Mouse (Mus musculus) heart, postnatal 14 days (tissue): ENCODE measurements around the gene Gm1110. TPM values are rescaled to one million over a fixed set of nuclear protein-coding genes. Genes with fewer than 3 reads are reported as not detected.
"Not testable (repeated sequence)": the region's sequence is repeated elsewhere in the genome, so short reads cannot be mapped to it uniquely, and the experiment has no call there.

Experiments
- DNase-seq, 2 experiments: peaks; one replicate each; pipeline ENCODE4 v3.0.0; 2021 to 2022
- intact Hi-C: fragments of 180-260 bp; cut with DNase I; formaldehyde crosslinking; loops from one replicate; pipeline ENCODE4 v1.15.1; 2025
- long read RNA-seq, 2 experiments: library from polyadenylated mRNA; stranded (forward); transcript quantifications; one replicate each; pipeline ENCODE4 v2.0.0; 2021
- total RNA-seq, 2 experiments: library from RNA; stranded (reverse); gene quantifications; 2 replicates each; pipeline ENCODE4 v1.2.3; 2021

The Gm1110 gene
- not detected for total RNA-seq
- long read RNA-seq, experiment 1: 0 reads
- long read RNA-seq, experiment 2: 0 reads

DNA sequence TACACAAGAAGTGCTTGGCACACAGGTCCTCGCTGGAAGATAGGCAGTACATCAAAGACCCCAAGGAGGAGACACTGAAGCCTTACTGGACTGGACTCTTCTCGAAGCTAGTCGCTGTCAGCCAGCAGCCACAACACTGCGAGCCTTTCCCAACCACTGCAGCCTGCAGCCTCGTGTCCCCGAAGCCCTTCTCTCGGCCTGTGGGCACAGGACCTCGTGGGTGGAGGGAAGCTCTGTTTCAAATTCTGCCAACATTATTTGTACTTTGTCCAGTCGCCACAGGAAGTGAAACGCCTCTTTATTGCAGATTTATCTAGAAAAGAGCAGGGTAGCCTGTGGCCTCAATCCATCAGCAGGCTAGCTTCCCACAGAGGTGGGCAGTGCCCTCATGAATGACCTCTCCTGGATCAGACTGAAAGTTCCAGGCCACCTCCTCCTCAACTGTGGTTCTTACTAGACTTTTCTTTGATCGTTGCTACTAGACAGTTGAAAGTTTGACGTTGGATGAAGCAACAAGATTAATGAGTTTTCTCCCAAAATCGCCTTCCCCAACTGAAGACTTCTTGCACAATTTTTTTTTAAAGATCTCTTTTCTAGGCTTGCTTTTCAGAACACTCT is at the start of gene Gm1110:
Gm1110 (minus strand) TSS at position 203 of the 618 bp plus-strand sequence.
- intact Hi-C loops: no loop called here
- DNase-seq: no peak

DNA sequence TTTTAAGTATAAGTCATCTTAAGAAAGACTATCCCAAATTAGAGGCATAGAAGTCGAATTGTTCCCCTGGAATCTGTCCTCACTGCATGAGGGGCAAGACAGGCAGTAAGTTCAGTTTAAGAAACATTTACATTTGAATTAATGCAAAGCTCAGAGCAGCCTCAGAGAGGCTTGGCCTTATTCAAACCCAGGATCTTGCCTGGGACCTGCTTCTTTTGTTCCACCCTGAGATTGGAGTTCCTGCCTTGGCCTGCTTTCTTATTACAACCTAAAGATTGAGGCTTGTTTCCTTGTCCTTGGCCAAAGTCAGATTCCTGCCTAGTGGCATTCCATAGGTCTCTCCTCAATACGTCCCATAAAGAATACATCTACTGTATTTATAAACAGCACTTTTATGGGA is 24.9 kb upstream of the Gm1110 start:
- intact Hi-C loops: no loop called here
- no peak for DNase-seq

DNA sequence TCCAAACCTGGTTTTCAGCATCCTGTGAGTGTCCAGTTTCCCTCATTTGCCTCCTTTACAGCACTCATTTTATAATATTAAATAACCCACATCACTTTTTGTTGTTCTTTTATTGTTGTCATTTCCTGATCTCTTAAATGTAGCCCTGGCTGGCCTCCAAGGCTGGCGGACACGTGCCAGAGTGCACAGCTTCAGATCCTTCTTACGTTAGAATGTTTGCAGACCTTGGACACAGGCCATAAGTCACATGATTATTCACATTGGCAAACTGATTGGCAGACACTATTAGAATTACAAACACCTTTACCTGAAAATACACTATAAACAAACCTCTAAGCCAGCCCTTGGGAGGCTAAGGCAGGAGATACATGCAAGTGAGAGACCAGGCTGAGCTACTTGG is 1.2 kb upstream of the Gm1110 start:
- intact Hi-C loops: no loop called here
- peak; percentile 16 to 31 for DNase-seq

DNA sequence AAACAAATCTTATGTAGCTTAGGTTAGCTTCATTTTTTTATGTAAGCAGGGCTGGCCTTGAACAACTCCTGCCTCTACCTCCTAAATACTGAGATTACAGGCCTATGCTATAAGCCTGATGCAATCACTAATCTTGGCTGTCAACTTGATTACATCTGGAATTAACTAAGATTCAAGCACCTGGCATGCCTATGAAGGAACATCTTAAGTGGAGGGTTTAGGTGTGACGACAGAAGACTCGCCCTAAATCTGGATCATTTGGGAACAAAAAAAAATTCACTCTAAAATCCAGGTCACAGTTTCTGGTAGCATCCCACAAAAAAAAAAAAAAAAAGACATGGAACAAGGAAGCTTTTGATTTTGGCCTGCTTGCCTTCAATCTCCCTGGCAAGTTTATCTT is 3.1 kb downstream of the Gm1110 start:
- intact Hi-C loops: no loop called here
- DNase-seq: no peak

DNA sequence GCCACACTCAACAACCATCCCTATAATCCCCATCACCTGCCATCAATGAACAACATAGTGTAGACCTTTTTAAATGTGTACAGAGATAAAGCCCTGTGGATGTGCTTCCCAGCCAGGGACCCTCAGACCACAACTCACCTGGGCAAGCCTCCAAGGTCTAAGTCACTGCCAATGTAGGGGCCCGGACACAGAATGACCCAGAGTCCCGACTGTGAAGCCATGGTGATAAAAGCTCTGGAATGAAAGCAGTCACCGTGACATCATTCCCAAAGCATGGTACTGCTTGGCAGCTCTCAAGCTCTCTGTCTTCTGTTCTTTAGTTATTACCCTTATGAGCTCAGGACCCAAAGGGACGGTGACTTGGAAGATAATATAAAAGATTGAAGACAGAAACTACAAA is 9.8 kb downstream of the Gm1110 start:
- intact Hi-C loops: no loop called here
- no peak for DNase-seq

DNA sequence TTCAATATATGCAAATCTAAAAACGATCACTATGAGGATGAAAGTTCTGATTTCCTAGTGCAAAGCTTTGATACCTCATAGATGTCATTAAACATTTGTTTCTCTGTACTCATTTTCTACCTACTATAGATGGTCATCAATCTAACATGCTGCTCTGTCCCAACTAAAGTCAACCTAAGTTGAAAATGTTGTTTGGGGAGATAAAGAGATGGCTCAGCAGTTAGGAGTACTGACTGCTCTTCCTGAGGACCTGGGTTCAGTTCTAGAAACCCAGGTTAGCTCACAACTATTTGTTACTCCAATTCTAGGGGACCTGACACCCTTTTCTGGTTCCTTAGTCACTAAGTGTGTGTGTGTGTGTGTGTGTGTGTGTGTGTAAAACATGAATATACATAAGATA is 11.7 kb downstream of the Gm1110 start:
- intact Hi-C loops: no loop called here
- DNase-seq: no peak

DNA sequence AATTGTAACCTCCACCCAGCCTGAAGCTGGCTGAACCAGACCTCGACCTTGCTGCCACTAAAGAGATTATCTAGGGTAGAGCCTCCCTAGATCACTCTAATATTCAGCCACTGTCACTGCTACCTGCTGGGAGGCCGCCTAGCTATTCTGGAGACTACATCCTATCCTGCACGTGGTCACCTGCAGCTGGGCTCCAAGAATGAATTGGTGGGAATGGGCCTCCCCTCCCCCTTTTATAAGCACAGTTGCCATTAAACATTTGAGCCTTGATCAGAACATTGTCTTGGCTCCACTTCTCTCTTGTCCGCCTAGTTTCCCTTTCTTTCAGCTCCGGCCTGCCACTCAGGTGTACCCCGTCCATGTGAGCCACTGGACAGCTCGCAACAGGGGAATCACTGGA is 53.1 kb downstream of the Gm1110 start:
- DNase-seq, intact Hi-C loops: not testable (repeated sequence)

DNA sequence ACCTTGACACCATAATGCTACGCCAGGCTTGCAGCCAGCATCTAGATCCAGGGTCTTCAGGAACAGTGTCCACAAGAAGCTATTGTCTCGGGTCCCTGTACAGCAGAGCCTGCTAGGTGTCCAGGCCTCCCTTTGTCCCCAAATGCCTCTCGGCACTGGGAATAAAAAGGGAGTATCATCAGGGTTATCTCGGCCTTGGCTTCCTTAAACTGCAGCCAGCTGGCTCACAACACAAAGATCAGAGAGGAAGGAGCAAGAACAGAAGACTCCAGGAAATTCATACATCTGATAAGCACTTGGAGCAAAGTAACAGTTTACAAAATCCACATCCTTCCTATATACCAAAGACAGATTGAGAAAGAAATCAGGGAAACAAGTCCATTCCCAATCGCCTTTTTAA is 62.2 kb downstream of the Gm1110 start, which contains the start of gene Glb1l3:
Glb1l3 (minus strand) TSS at position 140 of the 400 bp plus-strand sequence.
- intact Hi-C loops: no loop called here
- peak in 1 of 2 experiments; percentile 7 for DNase-seq

DNA sequence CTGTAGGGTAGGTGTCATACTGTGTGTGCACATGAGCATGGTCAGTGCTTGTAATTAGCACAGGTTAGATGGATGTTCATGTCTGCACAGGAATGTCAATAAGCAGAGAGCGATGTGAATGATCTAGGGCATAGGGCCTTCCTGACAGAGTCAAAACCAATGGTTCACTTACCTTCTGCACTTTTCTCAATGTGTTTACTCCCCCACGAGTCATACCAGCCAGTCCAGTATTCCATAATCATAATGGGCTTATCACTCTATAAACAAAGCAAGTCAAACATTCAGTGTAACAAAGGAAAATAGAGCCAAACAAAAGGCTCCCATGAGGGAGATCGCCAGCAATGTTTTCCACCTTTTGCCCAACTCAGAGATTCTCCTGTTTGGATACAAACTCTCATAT is 91.8 kb downstream of the Gm1110 start:
- intact Hi-C loops: no loop called here
- DNase-seq: no peak

Other genes with a start within 250 kb of the Gm1110 start
- not detected for gene B3gat1, start 189.4 kb downstream of the Gm1110 start, total RNA-seq
- 1 to 10 TPM in 1 of 2 experiments, under 1 TPM in 1; 0.66 to 1.8 TPM for gene Glb1l2, start 116.6 kb downstream of the Gm1110 start, total RNA-seq
- under 1 TPM in 1 of 2 experiments, not detected in 1; 0.17 TPM for gene Glb1l3, start 62.2 kb downstream of the Gm1110 start, total RNA-seq
- gene Acad8, start 76.5 kb upstream of the Gm1110 start, total RNA-seq: 10 to 100 TPM; 53.5 to 55.1 TPM
- gene Thyn1, start 76.6 kb upstream of the Gm1110 start, total RNA-seq: 10 to 100 TPM; 23.4 to 24.5 TPM
- gene Vps26b, start 107.0 kb upstream of the Gm1110 start, total RNA-seq: 10 to 100 TPM; 31.0 to 31.3 TPM
- gene Ncapd3, start 107.1 kb upstream of the Gm1110 start, total RNA-seq: 10 to 100 TPM; 13.2 to 13.8 TPM
- 10 to 100 TPM; 16.8 to 17.3 TPM for gene Jam3, start 232.3 kb upstream of the Gm1110 start, total RNA-seq